Mouse (Mus musculus) olfactory bulb, adult 2 months (tissue): ENCODE results near the gene Tmem247.
A peak's percentile ranks its signal among the peaks of the same experiment; 100 is the strongest.

ENCODE experiments used
- CTCF ChIP-seq: fragments of 200-500 bp; IDR thresholded peaks from 2 replicates; pipeline ENCODE4 v1.5.1; 2012; ENCODE audit warnings: low read depth, mild to moderate bottlenecking, low read length, moderate library complexity; ENCODE audit not compliant: insufficient read depth
- POLR2A ChIP-seq: fragments of 200-500 bp; IDR thresholded peaks from 2 replicates; pipeline ENCODE4 v1.6.1; 2012; ENCODE audit warnings: mild to moderate bottlenecking, low read depth, low read length, moderate library complexity; ENCODE audit not compliant: insufficient read depth

DNA sequence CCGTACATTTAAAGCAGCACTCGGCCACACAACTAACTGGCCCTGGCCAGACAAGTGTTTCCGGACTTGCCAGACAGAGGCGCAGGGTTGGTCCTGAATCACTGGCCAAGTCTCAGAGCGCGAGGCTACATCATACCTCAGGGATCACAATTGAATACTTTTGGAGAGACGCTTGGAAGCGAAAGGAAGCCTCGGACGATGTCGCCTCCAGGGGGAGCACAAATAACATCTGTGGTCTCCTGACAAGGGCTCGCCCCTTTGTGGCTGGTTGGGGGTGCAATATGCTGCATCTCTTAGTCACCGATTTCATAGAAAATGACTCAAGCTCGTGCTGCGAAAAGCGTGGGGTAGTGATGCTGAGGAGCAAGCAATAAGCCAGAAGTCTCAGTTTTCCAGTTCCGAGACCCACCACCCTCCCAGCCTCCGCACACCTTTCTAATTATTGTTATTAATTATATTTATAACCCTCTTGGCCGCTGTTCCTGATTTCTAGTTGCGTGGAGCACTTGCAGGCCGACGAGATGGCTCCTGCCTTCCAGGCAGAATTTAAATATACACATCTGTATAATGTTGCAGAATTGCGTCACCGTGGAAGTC is 45.2 kb downstream of the Tmem247 start:
- TF ChIP-seq CTCF: peak; percentile 49; the same call in 1 of the 2 replicates
- no peak for TF ChIP-seq POLR2A
